Mouse (Mus musculus) ES-Bruce4 (cell line): ENCODE measurements around the gene Adamts18. TPM values are rescaled to one million over a fixed set of nuclear protein-coding genes. Genes with fewer than 3 reads are reported as not detected.
A peak's percentile ranks its signal among the peaks of the same experiment; 100 is the strongest.

Experiments
- H3K27ac ChIP-seq: 2 replicates; pipeline ENCODE4 v1.5.1; 2012; ENCODE audit warnings: low read length, inconsistent platforms; ENCODE audit not compliant: insufficient read depth
- H3K27me3 ChIP-seq: 2 replicates; pipeline ENCODE4 v1.6.1; 2012; ENCODE audit warnings: mild to moderate bottlenecking, low read length, inconsistent platforms; ENCODE audit not compliant: control insufficient read depth, poor library complexity, insufficient read depth, severe bottlenecking
- H3K36me3 ChIP-seq: 2 replicates; pipeline ENCODE4 v1.6.1; 2012; ENCODE audit warnings: inconsistent platforms, mild to moderate bottlenecking, low read length, moderate library complexity; ENCODE audit not compliant: control insufficient read depth, poor library complexity, insufficient read depth, severe bottlenecking
- H3K4me1 ChIP-seq: one replicate; pipeline ENCODE4 v1.8.1; 2011; ENCODE audit warnings: low read length; ENCODE audit not compliant: control insufficient read depth, insufficient read depth
- H3K4me3 ChIP-seq: 2 replicates; pipeline ENCODE4 v1.5.1; 2011; ENCODE audit warnings: low read depth, mild to moderate bottlenecking, low read length
- H3K9ac ChIP-seq: 2 replicates; pipeline ENCODE4 v1.6.1; 2012; ENCODE audit warnings: low read depth, mild to moderate bottlenecking, inconsistent platforms; ENCODE audit not compliant: poor library complexity, severe bottlenecking
- H3K9me3 ChIP-seq: replicated peaks from 2 replicates; pipeline ENCODE4 v1.6.1; 2012; ENCODE audit warnings: mild to moderate bottlenecking, low read length, inconsistent platforms; ENCODE audit not compliant: control insufficient read depth, poor library complexity, insufficient read depth, severe bottlenecking
- CTCF ChIP-seq: IDR thresholded peaks from one replicate; pipeline ENCODE4 v1.8.1; 2011; ENCODE audit warnings: low read depth, low read length
- EP300 ChIP-seq: IDR thresholded peaks from 2 replicates; pipeline ENCODE4 v1.6.1; 2011; ENCODE audit warnings: low read depth, low read length; ENCODE audit not compliant: insufficient read depth
- POLR2A ChIP-seq: IDR thresholded peaks from one replicate; pipeline ENCODE4 v1.8.1; 2011; ENCODE audit warnings: low read length; ENCODE audit not compliant: insufficient read depth
- polyA plus RNA-seq: library from polyadenylated mRNA; stranded (reverse); fragments of >200 nt; gene quantifications from 2 replicates; pipeline ENCODE4 v1.2.4, GENCODE M21; 2011; ENCODE audit warnings: low read depth; ENCODE audit not compliant: missing spikeins, insufficient read depth, insufficient read length

Gene Adamts18
- polyA plus RNA-seq, 1 experiment, result 0.21 TPM

- no peak overlapping the region for H3K4me3 ChIP-seq
- no peaks in the 10 kb centered on the region for H3K36me3 ChIP-seq
- H3K9ac ChIP-seq, result no peak overlapping the region
- no peaks in the 10 kb centered on the region for H3K4me1 ChIP-seq
- H3K27ac ChIP-seq, result no peak overlapping the region
- no peaks in the 10 kb centered on the region for H3K9me3 ChIP-seq
- no peaks in the 10 kb centered on the region for H3K27me3 ChIP-seq
- TF ChIP-seq POLR2A, result no peak
- no peak for TF ChIP-seq EP300
- TF ChIP-seq CTCF, result peak; percentile 46
Measured at GRCm38 (mm10) chr8:113783711-113784110, 64.8 kb downstream of the Adamts18 start.

GRCm38 (mm10) chr8:113781554-113781953 lies 67.0 kb downstream of the Adamts18 start:
- H3K36me3 ChIP-seq, result no peaks in the 10 kb centered on the region
- H3K9ac ChIP-seq, result no peak overlapping the region
- H3K4me1 ChIP-seq, result no peaks in the 10 kb centered on the region
- H3K4me3 ChIP-seq, result no peak overlapping the region
- TF ChIP-seq POLR2A (no peak), EP300 (no peak), CTCF (no peak)
- H3K9me3 ChIP-seq, result no peaks in the 10 kb centered on the region
- no peak overlapping the region for H3K27ac ChIP-seq
- no peaks in the 10 kb centered on the region for H3K27me3 ChIP-seq

GRCm38 (mm10) chr8:113775361-113775760 lies 73.2 kb downstream of the Adamts18 start:
- TF ChIP-seq POLR2A (no peak), CTCF (no peak), EP300 (no peak)
- no peaks in the 10 kb centered on the region for H3K9me3 ChIP-seq
- no peaks in the 10 kb centered on the region for H3K27me3 ChIP-seq
- no peaks in the 10 kb centered on the region for H3K4me1 ChIP-seq
- no peaks in the 10 kb centered on the region for H3K36me3 ChIP-seq
- no peak overlapping the region for H3K9ac ChIP-seq
- no peak overlapping the region for H3K4me3 ChIP-seq
- no peak overlapping the region for H3K27ac ChIP-seq

GRCm38 (mm10) chr8:113768861-113769410 lies 79.6 kb downstream of the Adamts18 start:
- Histone ChIP-seq H3K36me3 (no peaks in the 10 kb centered on the region), H3K4me3 (no peak overlapping the region), H3K27me3 (no peaks in the 10 kb centered on the region), H3K9me3 (no peaks in the 10 kb centered on the region), H3K9ac (no peak overlapping the region), H3K27ac (no peak overlapping the region), H3K4me1 (no peaks in the 10 kb centered on the region)
- no peak for TF ChIP-seq CTCF
- TF ChIP-seq POLR2A, result no peak
- no peak for TF ChIP-seq EP300

- Histone ChIP-seq H3K36me3 (no peaks in the 10 kb centered on the region), H3K4me3 (no peak overlapping the region), H3K9ac (no peak overlapping the region), H3K4me1 (no peaks in the 10 kb centered on the region), H3K9me3 (0 out of 2 replicates have a peak, but pooled peaks cover 3% of the 10 kb centered on the region), H3K27me3 (no peaks in the 10 kb centered on the region), H3K27ac (no peak overlapping the region)
- TF ChIP-seq POLR2A (no peak), EP300 (no peak), CTCF (no peak)
Measured at GRCm38 (mm10) chr8:113765121-113765520, 83.4 kb downstream of the Adamts18 start.

- TF ChIP-seq CTCF (no peak), POLR2A (no peak), EP300 (no peak)
- Histone ChIP-seq H3K4me3 (no peak overlapping the region), H3K9me3 (0 out of 2 replicates have a peak, but pooled peaks cover 3% of the 10 kb centered on the region), H3K4me1 (no peaks in the 10 kb centered on the region), H3K27me3 (no peaks in the 10 kb centered on the region), H3K27ac (no peak overlapping the region), H3K9ac (no peak overlapping the region), H3K36me3 (no peaks in the 10 kb centered on the region)
Measured at GRCm38 (mm10) chr8:113763592-113764355, 84.8 kb downstream of the Adamts18 start.
